In genomic region chr9:44288959-44289291, GRCm38 (mm10) we compare ENCODE assay signal across 8 mouse cellular contexts. TPM values are rescaled to one million over a fixed set of nuclear protein-coding genes. Genes with fewer than 3 reads are reported as not detected.
DNase-seq lines count a peak whose midpoint lies in the region; ATAC-seq lines count a peak whose summit lies in the region.

No protein-coding gene starts in this region.

- no peaks in the 10 kb centered on the region for H3K27me3 ChIP-seq in forebrain, embryonic 15.5 days
- H3K27me3 ChIP-seq in liver, embryonic 16.5 days (ENCODE audit: control insufficient read depth, insufficient read depth, low read depth, low read length), result no peaks in the 10 kb centered on the region; the same call in 1 of the 2 replicates

- H3K9me3 ChIP-seq in forebrain, embryonic 15.5 days, result no peaks in the 10 kb centered on the region
- H3K9me3 ChIP-seq in liver, embryonic 16.5 days (replicated peaks; ENCODE audit: control insufficient read depth, low read length), result no peaks in the 10 kb centered on the region

- peak overlapping the region; percentile 86 for H3K9ac ChIP-seq in forebrain, embryonic 15.5 days (replicated peaks)
- peak overlapping the region; percentile 95 for H3K9ac ChIP-seq in liver, embryonic 16.5 days (ENCODE audit: low read depth, low read length)

- WGBS in forebrain, embryonic 15.5 days, result 5% methylated on average over 11 of the region's 11 CpGs
- WGBS in liver, embryonic 16.5 days (ENCODE audit: insufficient replicate concordance), result 5% methylated on average over 11 of the region's 11 CpGs

- H3K4me3 ChIP-seq in forebrain, embryonic 15.5 days, result peak overlapping the region; percentile 62
- H3K4me3 ChIP-seq in liver, embryonic 16.5 days (ENCODE audit: low read depth, low read length), result peak overlapping the region; percentile 75

- peaks cover 23% of the 10 kb centered on the region for H3K4me1 ChIP-seq in forebrain, embryonic 15.5 days
- peaks cover 36% of the 10 kb centered on the region for H3K4me1 ChIP-seq in liver, embryonic 16.5 days (ENCODE audit: control insufficient read depth, low read depth, low read length)

- DNase-seq in cerebellum, postnatal 14 days, result peak; percentile 29 to 40
- no peak for DNase-seq in cerebellum, adult 8-10 months
- peak; percentile 54 for DNase-seq in MEL-GATA-1-ER (ENCODE audit: extremely low read depth, low read depth)
- DNase-seq in urinary bladder, adult 2 months (ENCODE audit: low spot score), result no peak
- no peak for DNase-seq in spleen, postnatal 36 days (ENCODE audit: low spot score in 2 of 2)
- DNase-seq in kidney, adult 9 months, result no peak

- peaks cover 26% of the 10 kb centered on the region for H3K36me3 ChIP-seq in forebrain, embryonic 15.5 days
- peaks cover 27% of the 10 kb centered on the region for H3K36me3 ChIP-seq in liver, embryonic 16.5 days (ENCODE audit: control insufficient read depth, insufficient read depth)

- no peak for ATAC-seq in forebrain, embryonic 15.5 days (replicated peaks)
- ATAC-seq in liver, embryonic 16.5 days (ENCODE audit: low read depth), result peak; percentile 40

- peak overlapping the region; percentile 95 for H3K4me2 ChIP-seq in forebrain, embryonic 15.5 days (replicated peaks)
- H3K4me2 ChIP-seq in liver, embryonic 16.5 days (ENCODE audit: low read depth, low read length), result peak overlapping the region; percentile 88

- 0 out of 2 replicates have a peak overlapping the region, but pooled peaks have one; percentile 43 for H3K27ac ChIP-seq in forebrain, embryonic 15.5 days (replicated peaks)
- peak overlapping the region; percentile 96 for H3K27ac ChIP-seq in liver, embryonic 16.5 days (ENCODE audit: low read length)

RNA-seq across cellular contexts. Expression of gene Abcg4, which starts 0.5 kb away (rescaled TPM):
- polyA plus RNA-seq in forebrain, embryonic 15.5 days (2015; fragmentation: Nextera tagmentation; extraction: Ambion mirVana), result 14.2 and 15.6 TPM in 2 replicates
- polyA plus RNA-seq in liver, embryonic 16.5 days (2015; fragmentation: Nextera tagmentation; extraction: Ambion mirVana), result 16.0 and 17.9 TPM in 2 replicates
- polyA plus RNA-seq in urinary bladder, adult 2 months (2012; rRNA removed), result 7.6 and 8.9 TPM in 2 replicates

RNA-seq across cellular contexts. Expression of gene Hinfp, which starts 16.5 kb away (rescaled TPM):
- polyA plus RNA-seq in forebrain, embryonic 15.5 days (2015; fragmentation: Nextera tagmentation; extraction: Ambion mirVana), result 33.4 and 35.4 TPM in 2 replicates
- 10.1 and 12.6 TPM in 2 replicates for polyA plus RNA-seq in liver, embryonic 16.5 days (2015; fragmentation: Nextera tagmentation; extraction: Ambion mirVana)
- 20.2 and 22.7 TPM in 2 replicates for polyA plus RNA-seq in urinary bladder, adult 2 months (2012; rRNA removed)

RNA-seq across cellular contexts. Expression of gene Nlrx1, which starts 20.5 kb away (rescaled TPM):
- polyA plus RNA-seq in forebrain, embryonic 15.5 days (2015; fragmentation: Nextera tagmentation; extraction: Ambion mirVana), result 4.5 and 5.2 TPM in 2 replicates
- polyA plus RNA-seq in liver, embryonic 16.5 days (2015; fragmentation: Nextera tagmentation; extraction: Ambion mirVana), result 4.3 and 5.0 TPM in 2 replicates
- polyA plus RNA-seq in urinary bladder, adult 2 months (2012; rRNA removed), result 9.6 and 13.0 TPM in 2 replicates

RNA-seq across cellular contexts. Expression of gene C2cd2l, which starts 31.2 kb away (rescaled TPM):
- polyA plus RNA-seq in forebrain, embryonic 15.5 days (2015; fragmentation: Nextera tagmentation; extraction: Ambion mirVana), result 21.5 and 24.2 TPM in 2 replicates
- 7.8 and 9.1 TPM in 2 replicates for polyA plus RNA-seq in liver, embryonic 16.5 days (2015; fragmentation: Nextera tagmentation; extraction: Ambion mirVana)
- 30.5 and 31.4 TPM in 2 replicates for polyA plus RNA-seq in urinary bladder, adult 2 months (2012; rRNA removed)

RNA-seq across cellular contexts. Expression of gene Dpagt1, which starts 36.9 kb away (rescaled TPM):
- polyA plus RNA-seq in forebrain, embryonic 15.5 days (2015; fragmentation: Nextera tagmentation; extraction: Ambion mirVana), result 32.2 and 32.5 TPM in 2 replicates
- polyA plus RNA-seq in liver, embryonic 16.5 days (2015; fragmentation: Nextera tagmentation; extraction: Ambion mirVana), result 17.5 and 20.1 TPM in 2 replicates
- 24.7 and 25.8 TPM in 2 replicates for polyA plus RNA-seq in urinary bladder, adult 2 months (2012; rRNA removed)

Comparison
In these comparisons a context has a peak if more than half of its experiments do, and no peak if none do; other contexts are left out.
1. DNase-seq: peak in cerebellum, postnatal 14 days (2 of 2) and MEL-GATA-1-ER (single experiment); none in cerebellum, adult 8-10 months (single experiment), urinary bladder, adult 2 months (single experiment), spleen, postnatal 36 days (0 of 2) and kidney, adult 9 months (single experiment).